Mouse (Mus musculus): Measurements from ENCODE around the gene Phkg2.

DNA sequence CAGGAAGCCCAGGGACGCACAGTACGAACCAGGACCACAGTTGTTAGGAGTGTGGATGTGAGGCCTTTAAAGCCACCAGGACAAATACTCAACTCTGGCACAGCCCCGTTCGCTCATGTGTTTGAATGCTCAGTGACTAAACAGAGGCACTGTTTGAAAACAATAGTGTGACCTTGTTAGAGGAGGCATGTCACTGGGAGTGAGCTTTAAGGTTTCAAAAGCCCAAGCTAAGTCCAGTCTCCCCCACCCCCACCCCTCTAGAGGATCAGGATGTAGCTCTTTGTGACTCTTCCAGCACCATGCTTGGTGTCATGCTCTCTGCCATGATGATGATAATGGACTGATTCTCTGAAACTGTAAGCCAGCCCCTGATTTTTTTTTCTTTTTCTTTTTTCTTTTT, 58.3 kb downstream of the Phkg2 start:
- TF ChIP-seq POLR2A (IDR thresholded peaks at IDR 0.05; ENCODE audit: extremely low read depth, insufficient read depth, low read length) (no peak), CTCF (IDR thresholded peaks at IDR 0.05; ENCODE audit: extremely low read depth, insufficient read depth, low read length) (no peak)

All from cortical plate, adult 2 months (tissue).